Mouse (Mus musculus): Measurements from ENCODE around the gene Dstyk.
"Not testable (repeated sequence)": the region's sequence is repeated elsewhere in the genome, so short reads cannot be mapped to it uniquely, and the experiment has no call there.

The Dstyk gene

GRCm38 (mm10) chr1:132437389-132437788 is 20.0 kb downstream of the Dstyk start:
- DNase-seq, result no peak

GRCm38 (mm10) chr1:132440896-132441435 is 23.6 kb downstream of the Dstyk start:
- DNase-seq, result no peak

- no peak for DNase-seq
These were observed 32.4 kb downstream of the Dstyk start for GRCm38 (mm10) chr1:132449742-132450141.

- DNase-seq, result no peak
These were observed 47.3 kb downstream of the Dstyk start for GRCm38 (mm10) chr1:132464651-132465050.

- DNase-seq, result no peak
These were observed 51.6 kb downstream of the Dstyk start for GRCm38 (mm10) chr1:132468926-132469325.

- no peak for DNase-seq
These were observed 52.2 kb downstream of the Dstyk start for GRCm38 (mm10) chr1:132469519-132469918.

GRCm38 (mm10) chr1:132470031-132470430 is 52.7 kb downstream of the Dstyk start:
- not testable (repeated sequence) for DNase-seq

- DNase-seq, result no peak
These were observed 53.7 kb downstream of the Dstyk start for GRCm38 (mm10) chr1:132471032-132471431.

GRCm38 (mm10) chr1:132471499-132471898 is 54.1 kb downstream of the Dstyk start:
- DNase-seq, result no peak

- no peak for DNase-seq
These were observed 55.2 kb downstream of the Dstyk start for GRCm38 (mm10) chr1:132472537-132472936.

- no peak for DNase-seq
These were observed 57.1 kb downstream of the Dstyk start for GRCm38 (mm10) chr1:132474496-132474895.

GRCm38 (mm10) chr1:132476575-132476927 is 59.2 kb downstream of the Dstyk start:
- no peak for DNase-seq

GRCm38 (mm10) chr1:132476928-132477691 is 59.8 kb downstream of the Dstyk start, which contains the start of gene Rbbp5:
TSS of gene Rbbp5 (plus strand) at chr1:132477365.
- peak; percentile 82 for DNase-seq

- no peak for DNase-seq
These were observed 62.1 kb downstream of the Dstyk start for GRCm38 (mm10) chr1:132479438-132479837.

GRCm38 (mm10) chr1:132481619-132482018 is 64.3 kb downstream of the Dstyk start:
- no peak for DNase-seq

- DNase-seq, result no peak
These were observed 65.9 kb downstream of the Dstyk start for GRCm38 (mm10) chr1:132483234-132483633.

- DNase-seq, result no peak
These were observed 66.4 kb downstream of the Dstyk start for GRCm38 (mm10) chr1:132483759-132484158.

- DNase-seq, result no peak
These were observed 83.2 kb downstream of the Dstyk start for GRCm38 (mm10) chr1:132500535-132500934.

GRCm38 (mm10) chr1:132505155-132505554 is 87.8 kb downstream of the Dstyk start:
- DNase-seq, result peak; percentile 3

- no peak for DNase-seq
These were observed 88.7 kb downstream of the Dstyk start, which contains the start of gene Tmem81 for GRCm38 (mm10) chr1:132506058-132506457. TSS of gene Tmem81 (plus strand) at chr1:132506230.

- DNase-seq, result peak; percentile 0
These were observed 89.3 kb downstream of the Dstyk start for GRCm38 (mm10) chr1:132506656-132507055.

- DNase-seq, result no peak
These were observed 92.4 kb downstream of the Dstyk start for GRCm38 (mm10) chr1:132509771-132510170.

GRCm38 (mm10) chr1:132511521-132511920 is 94.2 kb downstream of the Dstyk start:
- DNase-seq, result no peak

GRCm38 (mm10) chr1:132512106-132512505 is 94.8 kb downstream of the Dstyk start:
- DNase-seq, result no peak

GRCm38 (mm10) chr1:132515339-132515738 is 98.0 kb downstream of the Dstyk start:
- no peak for DNase-seq
